Mouse (Mus musculus) kidney, adult 2 months (tissue): ENCODE results near the gene Crygn.

Experiments used
- CTCF ChIP-seq: fragments of 200-500 bp; conservative IDR thresholded peaks from 2 replicates; pipeline ENCODE4 v1.5.1; 2011; ENCODE audit warnings: low read depth, mild to moderate bottlenecking, control low read depth, low read length, moderate library complexity, mixed read lengths; ENCODE audit not compliant: insufficient read depth, insufficient read length
- POLR2A ChIP-seq: fragments of 200-500 bp; IDR thresholded peaks from one replicate; pipeline ENCODE4 v1.6.1; 2011; ENCODE audit warnings: low read depth, low read length, control low read depth

- TF ChIP-seq POLR2A (no peak), CTCF (no peak)
Measured at GRCm38 (mm10) chr5:24719852-24720251, 38.0 kb downstream of the Crygn start.
